Mouse (Mus musculus): Measurements from ENCODE around the gene Akap13.

GRCm38 (mm10) chr7:75627831-75628230 lies 172.5 kb downstream of the Akap13 start:
- TF ChIP-seq CTCF (IDR thresholded peaks at IDR 0.05) (no peak), EP300 (IDR thresholded peaks at IDR 0.05) (no peak)

Measured in lung, postnatal 0 days (tissue).